Mouse (Mus musculus): ENCODE results near the gene Casz1. TPM values are rescaled to one million over a fixed set of nuclear protein-coding genes. Genes with fewer than 3 reads are reported as not detected.

Gene Casz1
- polyA plus RNA-seq, 1 experiment: 0.54 TPM

- H3K27me3 ChIP-seq (replicated peaks): peaks cover 61% of the 10 kb centered on the region
- no peak overlapping the region for H3K4me3 ChIP-seq (replicated peaks)
- H3K9me3 ChIP-seq: no peaks in the 10 kb centered on the region
- no peaks in the 10 kb centered on the region for H3K4me1 ChIP-seq
- H3K36me3 ChIP-seq (replicated peaks; ENCODE audit: low read length): no peaks in the 10 kb centered on the region
- no peak for TF ChIP-seq FLI1 (IDR thresholded peaks at IDR 0.05; ENCODE audit: low read length)
- TF ChIP-seq GATA1 (IDR thresholded peaks at IDR 0.05; ENCODE audit: borderline replicate concordance, low read length): no peak
These were observed 67.6 kb downstream of the Casz1 start for GRCm38 (mm10) chr4:148871751-148872334.

DNA sequence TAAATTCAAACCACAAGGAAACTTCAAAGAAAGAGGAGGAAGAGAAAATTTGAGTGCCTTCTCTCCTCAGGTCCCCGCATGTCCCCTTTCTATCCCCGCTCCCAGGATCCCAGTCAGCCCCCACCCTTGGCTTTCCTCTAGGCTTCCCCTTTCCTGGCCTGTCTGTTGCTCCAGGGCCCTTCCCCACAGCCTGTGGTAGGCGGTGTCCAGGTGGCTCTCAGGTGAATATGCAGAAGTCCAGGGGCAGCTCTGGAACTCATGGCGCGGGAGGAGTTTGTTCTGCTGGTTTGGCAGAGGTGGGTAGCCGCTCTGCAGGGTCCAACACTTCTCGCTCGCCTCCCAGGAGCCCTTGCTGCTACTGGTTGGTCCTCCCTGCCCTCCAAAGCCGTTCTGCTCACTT lies 68.1 kb downstream of the Casz1 start:
- no peaks in the 10 kb centered on the region for H3K36me3 ChIP-seq (replicated peaks; ENCODE audit: low read length)
- H3K27me3 ChIP-seq (replicated peaks): peaks cover 63% of the 10 kb centered on the region
- no peak overlapping the region for H3K4me3 ChIP-seq (replicated peaks)
- no peak for TF ChIP-seq GATA1 (IDR thresholded peaks at IDR 0.05; ENCODE audit: borderline replicate concordance, low read length)
- no peak for TF ChIP-seq FLI1 (IDR thresholded peaks at IDR 0.05; ENCODE audit: low read length)
- H3K4me1 ChIP-seq: no peaks in the 10 kb centered on the region
- no peaks in the 10 kb centered on the region for H3K9me3 ChIP-seq

- Histone ChIP-seq H3K4me1 (no peaks in the 10 kb centered on the region), H3K27me3 (replicated peaks) (peaks cover 62% of the 10 kb centered on the region), H3K9me3 (no peaks in the 10 kb centered on the region), H3K4me3 (replicated peaks) (no peak overlapping the region), H3K36me3 (replicated peaks; ENCODE audit: low read length) (no peaks in the 10 kb centered on the region)
- TF ChIP-seq FLI1 (IDR thresholded peaks at IDR 0.05; ENCODE audit: low read length): no peak
- TF ChIP-seq GATA1 (IDR thresholded peaks at IDR 0.05; ENCODE audit: borderline replicate concordance, low read length): no peak
These were observed 68.6 kb downstream of the Casz1 start for GRCm38 (mm10) chr4:148872783-148873182.

- Histone ChIP-seq H3K9me3 (no peaks in the 10 kb centered on the region), H3K36me3 (replicated peaks; ENCODE audit: low read length) (no peaks in the 10 kb centered on the region), H3K4me1 (0 out of 2 replicates have a peak, but pooled peaks cover 4% of the 10 kb centered on the region), H3K4me3 (replicated peaks) (no peak overlapping the region), H3K27me3 (replicated peaks) (peaks cover 71% of the 10 kb centered on the region)
- TF ChIP-seq GATA1 (IDR thresholded peaks at IDR 0.05; ENCODE audit: borderline replicate concordance, low read length) (no peak), FLI1 (IDR thresholded peaks at IDR 0.05; ENCODE audit: low read length) (no peak)
These were observed 71.9 kb downstream of the Casz1 start for GRCm38 (mm10) chr4:148876166-148876565.

DNA sequence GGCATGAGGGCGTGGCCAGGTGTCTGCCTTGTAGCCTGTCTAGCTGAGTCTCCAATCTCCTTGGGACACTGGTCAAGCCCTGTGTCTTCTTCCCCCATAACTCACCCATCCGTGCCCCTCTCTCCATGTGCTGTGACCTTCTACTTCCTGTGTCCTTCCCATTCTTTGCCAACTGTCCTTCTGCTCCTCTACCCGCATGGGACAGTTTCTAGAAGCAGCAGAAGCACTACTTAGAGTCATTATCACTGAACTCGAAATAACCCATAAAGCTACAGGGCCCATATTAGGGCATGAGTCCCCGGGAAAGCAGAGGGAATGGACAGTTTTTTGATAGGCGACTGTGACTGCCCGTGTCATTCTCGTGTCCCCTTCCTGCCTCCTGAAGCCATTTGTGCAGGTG lies 72.6 kb downstream of the Casz1 start:
- no peak for TF ChIP-seq GATA1 (IDR thresholded peaks at IDR 0.05; ENCODE audit: borderline replicate concordance, low read length)
- no peak for TF ChIP-seq FLI1 (IDR thresholded peaks at IDR 0.05; ENCODE audit: low read length)
- H3K27me3 ChIP-seq (replicated peaks): peaks cover 76% of the 10 kb centered on the region

GRCm38 (mm10) chr4:148878192-148878983 lies 74.2 kb downstream of the Casz1 start:
- TF ChIP-seq GATA1 (IDR thresholded peaks at IDR 0.05; ENCODE audit: borderline replicate concordance, low read length): no peak
- no peak for TF ChIP-seq FLI1 (IDR thresholded peaks at IDR 0.05; ENCODE audit: low read length)
- H3K9me3 ChIP-seq: no peaks in the 10 kb centered on the region
- no peaks in the 10 kb centered on the region for H3K36me3 ChIP-seq (replicated peaks; ENCODE audit: low read length)
- 0 out of 2 replicates have a peak, but pooled peaks cover 4% of the 10 kb centered on the region for H3K4me1 ChIP-seq
- no peak overlapping the region for H3K4me3 ChIP-seq (replicated peaks)
- H3K27me3 ChIP-seq (replicated peaks): peaks cover 72% of the 10 kb centered on the region

More for the DNA sequence above, 72.6 kb downstream of the Casz1 start:
- 0 out of 2 replicates have a peak, but pooled peaks cover 4% of the 10 kb centered on the region for H3K4me1 ChIP-seq
- H3K36me3 ChIP-seq (replicated peaks; ENCODE audit: low read length): no peaks in the 10 kb centered on the region
- H3K4me3 ChIP-seq (replicated peaks): no peak overlapping the region
- no peaks in the 10 kb centered on the region for H3K9me3 ChIP-seq

DNA sequence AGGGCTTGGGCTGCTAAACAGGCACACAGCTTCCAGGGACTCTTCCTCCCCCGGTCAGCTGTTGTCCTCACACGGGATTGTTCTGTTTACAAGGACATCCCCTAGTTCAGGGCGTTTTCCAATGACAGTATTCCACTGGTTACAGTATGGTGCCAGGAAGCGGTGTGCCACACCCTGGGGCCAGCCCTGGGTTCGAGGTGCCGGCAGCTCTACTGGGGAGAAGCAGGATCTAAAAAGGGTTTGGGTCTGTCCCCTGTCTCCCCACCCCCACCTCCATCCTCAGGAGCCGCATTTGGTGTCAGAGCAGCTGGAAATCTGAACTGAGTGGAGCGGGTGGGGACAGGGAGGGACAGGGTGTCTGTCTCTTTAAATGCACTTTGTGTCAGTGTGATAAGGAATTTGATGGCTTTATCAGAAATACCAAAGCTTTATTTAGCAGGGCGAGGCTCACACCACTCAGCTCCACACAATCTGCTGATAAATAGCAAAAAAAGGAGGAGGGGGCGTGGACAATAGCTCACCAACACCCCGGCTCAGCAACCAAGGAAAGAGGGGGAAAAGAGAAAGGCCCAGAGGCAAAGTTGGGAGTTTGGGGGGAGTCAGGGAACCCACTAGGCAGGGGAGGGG lies 74.9 kb downstream of the Casz1 start:
- no peak overlapping the region for H3K4me3 ChIP-seq (replicated peaks)
- 0 out of 2 replicates have a peak, but pooled peaks cover 4% of the 10 kb centered on the region for H3K4me1 ChIP-seq
- peaks cover 72% of the 10 kb centered on the region for H3K27me3 ChIP-seq (replicated peaks)
- H3K9me3 ChIP-seq: no peaks in the 10 kb centered on the region
- TF ChIP-seq FLI1 (IDR thresholded peaks at IDR 0.05; ENCODE audit: low read length) (no peak), GATA1 (IDR thresholded peaks at IDR 0.05; ENCODE audit: borderline replicate concordance, low read length) (no peak)
- no peaks in the 10 kb centered on the region for H3K36me3 ChIP-seq (replicated peaks; ENCODE audit: low read length)

DNA sequence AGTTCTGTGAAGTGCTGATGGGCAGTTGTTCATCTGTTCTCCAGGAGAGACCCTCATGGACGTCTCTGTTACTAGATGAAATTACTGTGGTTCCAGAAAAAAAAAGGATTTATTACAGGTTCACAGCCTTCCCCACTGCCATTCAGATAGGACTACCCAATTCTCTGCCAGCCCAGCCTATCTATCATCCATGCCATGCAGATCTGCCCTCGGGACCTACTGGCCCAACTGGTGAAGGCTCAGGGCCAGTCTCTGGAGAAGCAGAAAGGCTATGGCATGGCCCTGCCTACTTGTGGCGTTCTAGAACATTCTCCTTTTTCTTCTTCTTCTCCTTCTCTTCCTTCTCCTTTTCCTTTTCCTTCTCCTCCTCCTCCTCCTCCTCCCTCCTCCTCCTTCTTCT lies 75.4 kb downstream of the Casz1 start:
- Histone ChIP-seq H3K4me3 (replicated peaks) (no peak overlapping the region), H3K36me3 (replicated peaks; ENCODE audit: low read length) (no peaks in the 10 kb centered on the region), H3K27me3 (replicated peaks) (peaks cover 75% of the 10 kb centered on the region), H3K4me1 (0 out of 2 replicates have a peak, but pooled peaks cover 4% of the 10 kb centered on the region), H3K9me3 (no peaks in the 10 kb centered on the region)
- TF ChIP-seq FLI1 (IDR thresholded peaks at IDR 0.05; ENCODE audit: low read length) (no peak), GATA1 (IDR thresholded peaks at IDR 0.05; ENCODE audit: borderline replicate concordance, low read length) (no peak)

GRCm38 (mm10) chr4:148881001-148881669 lies 76.9 kb downstream of the Casz1 start:
- H3K9me3 ChIP-seq: no peaks in the 10 kb centered on the region
- no peaks in the 10 kb centered on the region for H3K36me3 ChIP-seq (replicated peaks; ENCODE audit: low read length)
- peaks cover 78% of the 10 kb centered on the region for H3K27me3 ChIP-seq (replicated peaks)
- 0 out of 2 replicates have a peak, but pooled peaks cover 4% of the 10 kb centered on the region for H3K4me1 ChIP-seq
- H3K4me3 ChIP-seq (replicated peaks): no peak overlapping the region
- TF ChIP-seq FLI1 (IDR thresholded peaks at IDR 0.05; ENCODE audit: low read length) (no peak), GATA1 (IDR thresholded peaks at IDR 0.05; ENCODE audit: borderline replicate concordance, low read length) (no peak)
